Mouse (Mus musculus): ENCODE data around the gene Ndufb3. TPM values are rescaled to one million over a fixed set of nuclear protein-coding genes. Genes with fewer than 3 reads are reported as not detected.
"Not testable (repeated sequence)": the region's sequence is repeated elsewhere in the genome, so short reads cannot be mapped to it uniquely, and the experiment has no call there.

Gene Ndufb3
- polyA plus RNA-seq (2012; rRNA removed): 108 and 114 TPM in 2 replicates

GRCm38 (mm10) chr1:58586171-58586997 is at the start of gene Ndufb3, which contains the start of gene Fam126b:
Gene Ndufb3, plus strand, starts transcription at chr1:58586384.
Gene Fam126b, minus strand, starts transcription at chr1:58586323.
- DNase-seq (ENCODE audit: low read depth): no peak

- DNase-seq (ENCODE audit: low read depth): peak; percentile 94
Measured at GRCm38 (mm10) chr1:58541386-58541785, 44.8 kb upstream of the Ndufb3 start.

- not testable (repeated sequence) for DNase-seq (ENCODE audit: low read depth)
Measured at GRCm38 (mm10) chr1:58560370-58560769, 25.8 kb upstream of the Ndufb3 start.

- DNase-seq (ENCODE audit: low read depth): no peak
Measured at GRCm38 (mm10) chr1:58562455-58562854, 23.7 kb upstream of the Ndufb3 start.

GRCm38 (mm10) chr1:58564981-58565380 is 21.2 kb upstream of the Ndufb3 start:
- no peak for DNase-seq (ENCODE audit: low read depth)

GRCm38 (mm10) chr1:58566621-58567020 is 19.6 kb upstream of the Ndufb3 start:
- DNase-seq (ENCODE audit: low read depth): no peak

- no peak for DNase-seq (ENCODE audit: low read depth)
Measured at GRCm38 (mm10) chr1:58568456-58569130, 17.6 kb upstream of the Ndufb3 start.

- DNase-seq (ENCODE audit: low read depth): no peak
Measured at GRCm38 (mm10) chr1:58570437-58570836, 15.7 kb upstream of the Ndufb3 start.

- DNase-seq (ENCODE audit: low read depth): no peak
Measured at GRCm38 (mm10) chr1:58579179-58579578, 7.0 kb upstream of the Ndufb3 start.

GRCm38 (mm10) chr1:58582611-58583010 is 3.6 kb upstream of the Ndufb3 start:
- DNase-seq (ENCODE audit: low read depth): no peak

GRCm38 (mm10) chr1:58584271-58584670 is 1.9 kb upstream of the Ndufb3 start:
- no peak for DNase-seq (ENCODE audit: low read depth)

- DNase-seq (ENCODE audit: low read depth): no peak
Measured at GRCm38 (mm10) chr1:58585373-58586170, 612 bp upstream of the Ndufb3 start.

- no peak for DNase-seq (ENCODE audit: low read depth)
Measured at GRCm38 (mm10) chr1:58587491-58587890, 1.3 kb downstream of the Ndufb3 start.

GRCm38 (mm10) chr1:58602681-58603080 is 16.5 kb downstream of the Ndufb3 start:
- DNase-seq (ENCODE audit: low read depth): no peak

- DNase-seq (ENCODE audit: low read depth): no peak
Measured at GRCm38 (mm10) chr1:58603738-58604137, 17.6 kb downstream of the Ndufb3 start.

- DNase-seq (ENCODE audit: low read depth): not testable (repeated sequence)
Measured at GRCm38 (mm10) chr1:58609591-58609990, 23.4 kb downstream of the Ndufb3 start.

- DNase-seq (ENCODE audit: low read depth): no peak
Measured at GRCm38 (mm10) chr1:58610166-58610565, 24.0 kb downstream of the Ndufb3 start.

GRCm38 (mm10) chr1:58610611-58611010 is 24.4 kb downstream of the Ndufb3 start:
- DNase-seq (ENCODE audit: low read depth): no peak

- no peak for DNase-seq (ENCODE audit: low read depth)
Measured at GRCm38 (mm10) chr1:58613786-58614185, 27.6 kb downstream of the Ndufb3 start.

- no peak for DNase-seq (ENCODE audit: low read depth)
Measured at GRCm38 (mm10) chr1:58614424-58614823, 28.2 kb downstream of the Ndufb3 start.

- DNase-seq (ENCODE audit: low read depth): no peak
Measured at GRCm38 (mm10) chr1:58615146-58615545, 29.0 kb downstream of the Ndufb3 start.

GRCm38 (mm10) chr1:58616176-58616575 is 30.0 kb downstream of the Ndufb3 start:
- no peak for DNase-seq (ENCODE audit: low read depth)

Data from gonadal fat pad, adult 2 months (tissue).